Mouse (Mus musculus): ENCODE results near the gene Pom121.

GRCm38 (mm10) chr5:135408114-135408513, 13.8 kb upstream of the Pom121 start:
- TF ChIP-seq CTCF (IDR thresholded peaks at IDR 0.05; ENCODE audit: low read depth, low read length) (no peak), GATA1 (IDR thresholded peaks at IDR 0.05; ENCODE audit: borderline replicate concordance, low read length) (no peak), POLR2AphosphoS5 (IDR thresholded peaks at IDR 0.05; ENCODE audit: insufficient replicate concordance, low read depth, low read length) (no peak), GATA2 (IDR thresholded peaks at IDR 0.05; ENCODE audit: borderline replicate concordance, low read depth, low read length) (no peak)
